Mouse (Mus musculus) adrenal gland, adult 8-10 months (tissue): ENCODE measurements at regions not wholly inside any gene's neighbourhood (a gene's known extent, or its start where the extent isn't known, plus 50 kb on each side); places are given as distances from the start of the nearest gene placed in this dataset.

Source experiments
- DNase-seq: peaks from one replicate; pipeline ENCODE4 v3.0.0; 2022

GRCm38 (mm10) chr3:20661883-20662282 lies 294.9 kb upstream of the Agtr1b start:
- DNase-seq: no peak

GRCm38 (mm10) chr3:20655345-20655744 lies 288.4 kb upstream of the Agtr1b start:
- no peak for DNase-seq
